Mouse (Mus musculus) layer of hippocampus, adult 8-10 months (tissue): Measurements from ENCODE around the gene Cyp4f37. TPM values are rescaled to one million over a fixed set of nuclear protein-coding genes. Genes with fewer than 3 reads are reported as not detected.
A peak's percentile ranks its signal among the peaks of the same experiment; 100 is the strongest.

Experiments used
- DNase-seq, 2 experiments: peaks; one replicate each; pipeline ENCODE4 v3.0.0; 2022; ENCODE audit warnings: low spot score in 2 of 2
- total RNA-seq, 4 experiments: library from RNA; stranded (reverse); gene quantifications; 2 replicates each; pipeline ENCODE4 v1.2.4; 2022

Cyp4f37 gene
- total RNA-seq, 4 experiments from 2014 or later: not detected

- DNase-seq: peak; percentile 45 to 68
Observed at GRCm38 (mm10) chr17:32685048-32685750, 64.1 kb downstream of the Cyp4f37 start, which contains the start of gene Cyp4f15. Cyp4f15 (plus strand) TSS chr17:32685627.

Other genes starting within 250 kb of the Cyp4f37 start
- 10 to 100 TPM; 44.5 to 52.9 (median 47.4) TPM for gene Wiz, start 231.9 kb upstream of the Cyp4f37 start, total RNA-seq
- gene Rasal3, start 217.7 kb upstream of the Cyp4f37 start, total RNA-seq: 10 to 100 TPM in 2 of 4 experiments, 1 to 10 TPM in 2; 3.8 to 16.9 (median 8.9) TPM
- gene Pglyrp2, start 197.1 kb upstream of the Cyp4f37 start, total RNA-seq: not detected
- gene Cyp4f39, start 168.6 kb upstream of the Cyp4f37 start, total RNA-seq: not detected
- gene Cyp4f17, start 115.3 kb upstream of the Cyp4f37 start, total RNA-seq: 1 to 10 TPM; 3.6 to 8.1 (median 5.2) TPM
- 10 to 100 TPM in 1 of 4 experiments, 1 to 10 TPM in 3; 7.7 to 10.1 (median 7.9) TPM for gene Cyp4f16, start 84.8 kb upstream of the Cyp4f37 start, total RNA-seq
- gene Cyp4f40, start 37.6 kb downstream of the Cyp4f37 start, total RNA-seq: not detected
- 10 to 100 TPM; 16.5 to 19.8 (median 18.2) TPM for gene Cyp4f15, start 64.3 kb downstream of the Cyp4f37 start, total RNA-seq
- 100 to 1,000 TPM in 2 of 4 experiments, 10 to 100 TPM in 2; 75.3 to 108 (median 92.2) TPM for gene Zfp871, start 167.0 kb downstream of the Cyp4f37 start, total RNA-seq
- 1 to 10 TPM; 3.7 to 7.8 (median 6.8) TPM for gene Zfp811, start 188.6 kb downstream of the Cyp4f37 start, total RNA-seq
- gene Zfp799, start 209.0 kb downstream of the Cyp4f37 start, total RNA-seq: 10 to 100 TPM; 27.5 to 36.6 (median 30.4) TPM